Mouse (Mus musculus) neural tube, embryonic 11.5 days (tissue): ENCODE results near the gene Tmem108. TPM values are rescaled to one million over a fixed set of nuclear protein-coding genes. Genes with fewer than 3 reads are reported as not detected.

Source experiments
- ATAC-seq: fragments of 200-750 bp; cut with Nextera tagmentation; 2 replicates; pipeline ENCODE4 v1.8.0; 2017; ENCODE audit warnings: moderate number of reproducible peaks, mild to moderate bottlenecking, moderate TSS enrichment, moderate library complexity; ENCODE audit not compliant: insufficient read depth, low FRiP score, low TSS enrichment
- DNase-seq: peaks from one replicate; pipeline ENCODE4 v3.0.0-alpha.2; 2015; ENCODE audit warnings: low spot score
- H3K27ac ChIP-seq: fragments of 300-500 bp; sonication (generic); 2 replicates; pipeline ENCODE4 v1.5.1; 2014; ENCODE audit warnings: low read depth, mild to moderate bottlenecking, low read length
- H3K27me3 ChIP-seq: fragments of 300-500 bp; sonication (generic); 2 replicates; pipeline ENCODE4 v1.6.1; 2014; ENCODE audit warnings: mild to moderate bottlenecking, low read length, mixed read lengths; ENCODE audit not compliant: control insufficient read depth, insufficient read depth
- H3K36me3 ChIP-seq: fragments of 300-500 bp; sonication (generic); 2 replicates; pipeline ENCODE4 v1.6.1; 2014; ENCODE audit warnings: mild to moderate bottlenecking, low read length, moderate library complexity, mixed read lengths; ENCODE audit not compliant: control insufficient read depth, insufficient read depth
- H3K4me1 ChIP-seq: fragments of 300-500 bp; sonication (generic); 2 replicates; pipeline ENCODE4 v1.6.1; 2014; ENCODE audit warnings: low read length, mixed read lengths; ENCODE audit not compliant: control insufficient read depth, insufficient read depth
- H3K4me2 ChIP-seq: fragments of 300-500 bp; sonication (generic); 2 replicates; pipeline ENCODE4 v1.6.1; 2014; ENCODE audit warnings: low read depth, mild to moderate bottlenecking, moderate library complexity
- H3K4me3 ChIP-seq: fragments of 300-500 bp; sonication (generic); 2 replicates; pipeline ENCODE4 v1.5.1; 2014; ENCODE audit warnings: low read depth, low read length
- H3K9ac ChIP-seq: fragments of 300-500 bp; sonication (generic); 2 replicates; pipeline ENCODE4 v1.6.1; 2014; ENCODE audit warnings: mild to moderate bottlenecking, low read length
- H3K9me3 ChIP-seq: fragments of 300-500 bp; sonication (generic); 2 replicates; pipeline ENCODE4 v1.6.1; 2016; ENCODE audit warnings: low read length; ENCODE audit not compliant: control insufficient read depth
- WGBS: fragments of 180-500 bp; shearing (Covaris S2); extraction: QIAGEN DNeasy Blood & Tissue Kit; methylation state at CpG from one replicate; pipeline ENCODE4 v1.1.7; 2014; 5-methylcytosine and 5-hydroxymethylcytosine counted together
- polyA plus RNA-seq: library from polyadenylated mRNA; unstranded; fragments of >200 nt; fragmentation: Nextera tagmentation; extraction: Ambion mirVana; gene quantifications from 2 replicates; pipeline ENCODE4 v1.2.1, GENCODE M21; 2014

The Tmem108 gene
- polyA plus RNA-seq, 1 experiment from 2014 or later: 19.9 TPM

GRCm38 (mm10) chr9:103468911-103469310, 292.7 kb downstream of the Tmem108 start:
- Histone ChIP-seq H3K4me2 (no peak overlapping the region), H3K9ac (no peak overlapping the region), H3K27me3 (no peaks in the 10 kb centered on the region), H3K4me1 (0 out of 2 replicates have a peak, but pooled peaks cover 5% of the 10 kb centered on the region), H3K36me3 (no peaks in the 10 kb centered on the region), H3K4me3 (no peak overlapping the region), H3K9me3 (no peaks in the 10 kb centered on the region), H3K27ac (no peak overlapping the region)
- no peak for DNase-seq
- no peak for ATAC-seq
- WGBS: 84% methylated on average over 7 of the region's 7 CpGs

- H3K27me3 ChIP-seq: no peaks in the 10 kb centered on the region
- no peaks in the 10 kb centered on the region for H3K4me1 ChIP-seq
- H3K9ac ChIP-seq: no peak overlapping the region
- 70% methylated on average over 13 of the region's 13 CpGs for WGBS
- no peak overlapping the region for H3K4me2 ChIP-seq
- no peak overlapping the region for H3K4me3 ChIP-seq
- H3K36me3 ChIP-seq: no peaks in the 10 kb centered on the region
- DNase-seq (no peak), ATAC-seq (no peak)
- no peaks in the 10 kb centered on the region for H3K9me3 ChIP-seq
- H3K27ac ChIP-seq: no peak overlapping the region
Measured at GRCm38 (mm10) chr9:103465711-103466220, 295.9 kb downstream of the Tmem108 start.

GRCm38 (mm10) chr9:103465293-103465692, 296.3 kb downstream of the Tmem108 start:
- no peak for ATAC-seq
- Histone ChIP-seq H3K4me1 (no peaks in the 10 kb centered on the region), H3K27me3 (no peaks in the 10 kb centered on the region), H3K4me3 (no peak overlapping the region), H3K9me3 (no peaks in the 10 kb centered on the region), H3K27ac (no peak overlapping the region), H3K36me3 (no peaks in the 10 kb centered on the region), H3K9ac (no peak overlapping the region), H3K4me2 (no peak overlapping the region)
- 47% methylated on average over 1 of the region's 1 CpGs for WGBS
- no peak for DNase-seq

GRCm38 (mm10) chr9:103463833-103464232, 297.8 kb downstream of the Tmem108 start:
- ATAC-seq: no peak
- no peak overlapping the region for H3K9ac ChIP-seq
- 83% methylated on average over 6 of the region's 6 CpGs for WGBS

GRCm38 (mm10) chr9:103459839-103460238, 301.8 kb downstream of the Tmem108 start:
- 55% methylated on average over 2 of the region's 2 CpGs for WGBS
- Histone ChIP-seq H3K4me3 (no peak overlapping the region), H3K4me1 (no peaks in the 10 kb centered on the region), H3K27me3 (no peaks in the 10 kb centered on the region), H3K9me3 (no peaks in the 10 kb centered on the region), H3K9ac (no peak overlapping the region), H3K27ac (no peak overlapping the region), H3K36me3 (no peaks in the 10 kb centered on the region), H3K4me2 (no peak overlapping the region)
- DNase-seq (no peak), ATAC-seq (no peak)

More at GRCm38 (mm10) chr9:103463833-103464232, 297.8 kb downstream of the Tmem108 start:
- Histone ChIP-seq H3K4me3 (no peak overlapping the region), H3K4me1 (no peaks in the 10 kb centered on the region), H3K4me2 (no peak overlapping the region), H3K9me3 (no peaks in the 10 kb centered on the region), H3K27me3 (no peaks in the 10 kb centered on the region), H3K36me3 (no peaks in the 10 kb centered on the region), H3K27ac (no peak overlapping the region)
- no peak for DNase-seq

- no peak overlapping the region for H3K9ac ChIP-seq
- H3K4me1 ChIP-seq: no peaks in the 10 kb centered on the region
- no peak overlapping the region for H3K4me2 ChIP-seq
- no peaks in the 10 kb centered on the region for H3K27me3 ChIP-seq
- H3K36me3 ChIP-seq: no peaks in the 10 kb centered on the region
- H3K9me3 ChIP-seq: no peaks in the 10 kb centered on the region
- DNase-seq (no peak), ATAC-seq (no peak)
- 80% methylated on average over 1 of the region's 1 CpGs for WGBS
- H3K27ac ChIP-seq: no peak overlapping the region
- H3K4me3 ChIP-seq: no peak overlapping the region
Measured at GRCm38 (mm10) chr9:103459307-103459706, 302.3 kb downstream of the Tmem108 start.

GRCm38 (mm10) chr9:103449651-103450050, 312.0 kb downstream of the Tmem108 start:
- H3K27ac ChIP-seq: no peak overlapping the region
- H3K9ac ChIP-seq: no peak overlapping the region
- no peaks in the 10 kb centered on the region for H3K36me3 ChIP-seq
- no peaks in the 10 kb centered on the region for H3K4me1 ChIP-seq
- no peaks in the 10 kb centered on the region for H3K27me3 ChIP-seq
- no peak overlapping the region for H3K4me3 ChIP-seq
- no peak for ATAC-seq
- 89% methylated on average over 6 of the region's 6 CpGs for WGBS
- no peak overlapping the region for H3K4me2 ChIP-seq
- H3K9me3 ChIP-seq: no peaks in the 10 kb centered on the region
- DNase-seq: no peak

- 86% methylated on average over 7 of the region's 7 CpGs for WGBS
- H3K4me3 ChIP-seq: no peak overlapping the region
- no peaks in the 10 kb centered on the region for H3K36me3 ChIP-seq
- no peak overlapping the region for H3K27ac ChIP-seq
- H3K9ac ChIP-seq: no peak overlapping the region
- H3K4me1 ChIP-seq: no peaks in the 10 kb centered on the region
- DNase-seq: no peak
- no peak for ATAC-seq
- no peak overlapping the region for H3K4me2 ChIP-seq
- H3K27me3 ChIP-seq: no peaks in the 10 kb centered on the region
- H3K9me3 ChIP-seq: no peaks in the 10 kb centered on the region
Measured at GRCm38 (mm10) chr9:103449092-103449491, 312.5 kb downstream of the Tmem108 start.

- Histone ChIP-seq H3K27ac (no peak overlapping the region), H3K27me3 (no peaks in the 10 kb centered on the region), H3K9ac (no peak overlapping the region), H3K4me3 (no peak overlapping the region), H3K9me3 (no peaks in the 10 kb centered on the region), H3K4me1 (0 out of 2 replicates have a peak, but pooled peaks cover 2% of the 10 kb centered on the region), H3K4me2 (no peak overlapping the region), H3K36me3 (no peaks in the 10 kb centered on the region)
- WGBS: 88% methylated on average over 5 of the region's 5 CpGs
- DNase-seq (no peak), ATAC-seq (no peak)
Measured at GRCm38 (mm10) chr9:103444656-103445055, 317.0 kb downstream of the Tmem108 start.
